Comparison of ENCODE assay signal across 18 mouse cellular contexts in the genomic region with DNA sequence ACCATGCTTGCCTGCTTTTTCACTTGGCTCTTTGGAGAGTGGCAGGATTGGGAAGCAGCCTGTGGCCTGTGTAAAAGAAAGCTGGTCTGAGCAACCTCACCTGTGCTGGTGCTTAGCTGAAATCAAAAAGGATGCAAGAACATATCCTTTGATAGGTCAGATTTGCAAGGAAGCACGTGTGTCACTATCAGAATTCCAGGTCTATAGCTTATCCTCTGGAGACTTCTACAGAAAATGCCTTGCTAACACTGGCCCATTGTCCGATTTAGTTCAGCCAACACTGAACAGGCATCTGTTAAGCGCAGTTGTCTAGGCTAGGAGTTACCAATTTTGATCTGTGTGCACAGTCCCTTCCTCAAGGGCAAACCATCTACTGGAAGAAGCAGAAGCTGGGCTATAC.
DNase-seq lines count a peak whose midpoint lies in the region; ATAC-seq and TF ChIP-seq lines count a peak whose summit lies in the region.
"Had no signal": no experiment of that assay in that cellular context is flagged by ENCODE, and none has a peak within 500 bp of the region (broad histone marks: within the 10 kb centered on the region; RNA-seq: fewer than 3 reads in every experiment).

No protein-coding gene starts in this region.

- 50% methylated on average over 3 of the region's 3 CpGs for WGBS in hindbrain, embryonic 14.5 days
- WGBS in midbrain, postnatal 0 days: 51% methylated on average over 3 of the region's 3 CpGs

- no peak for ATAC-seq in hindbrain, embryonic 14.5 days (ENCODE audit: low FRiP score)
- no peak for ATAC-seq in midbrain, postnatal 0 days (ENCODE audit: low FRiP score)

- peak overlapping the region; percentile 94 for H3K27ac ChIP-seq in layer of hippocampus, adult 2 months
- peak overlapping the region; percentile 84 for H3K27ac ChIP-seq in hindbrain, embryonic 14.5 days
- peak overlapping the region; percentile 86 for H3K27ac ChIP-seq in midbrain, postnatal 0 days (ENCODE audit: low read depth, low read length)
- H3K27ac ChIP-seq: gastrocnemius, adult 2 months; kidney, postnatal 0 days; liver, embryonic 15.5 days; midbrain, embryonic 12.5 days; neural tube, embryonic 12.5 days had no signal

- no peaks in the 10 kb centered on the region for H3K27me3 ChIP-seq in hindbrain, embryonic 14.5 days (ENCODE audit: control insufficient read depth, insufficient read depth, low read length)
- no peaks in the 10 kb centered on the region for H3K27me3 ChIP-seq in midbrain, postnatal 0 days (ENCODE audit: insufficient read depth, low read length)
- H3K27me3 ChIP-seq: CH12.LX had no signal

- H3K9ac ChIP-seq in hindbrain, embryonic 14.5 days: peak overlapping the region; percentile 72
- H3K9ac ChIP-seq in midbrain, postnatal 0 days (replicated peaks; ENCODE audit: low read length, poor library complexity, severe bottlenecking): no peak overlapping the region
- H3K9ac ChIP-seq: liver, embryonic 15.5 days; midbrain, embryonic 12.5 days had no signal

- peak overlapping the region; percentile 88 for H3K4me2 ChIP-seq in hindbrain, embryonic 14.5 days (replicated peaks)
- H3K4me2 ChIP-seq in midbrain, postnatal 0 days (ENCODE audit: low read depth, low read length, poor library complexity, severe bottlenecking): peak overlapping the region; percentile 92
- H3K4me2 ChIP-seq: liver, embryonic 15.5 days had no signal

- intact Hi-C loops in left cerebral cortex, postnatal 4 days (cut with DNase I): loop anchor here (5.0 kb wide), 2 partner anchors 103 to 217 kb away; no protein-coding TSS in a partner anchor

- DNase-seq in embryo, embryonic 9.5 days (ENCODE audit: extremely low spot score): peak; percentile 5
- DNase-seq in embryo, embryonic 11 days: no peak
- DNase-seq in layer of hippocampus, adult 2 months (ENCODE audit: low spot score in 2 of 2): no peak
- no peak for DNase-seq in layer of hippocampus, adult 9-10 months (ENCODE audit: low spot score)
- DNase-seq in hindbrain, embryonic 14.5 days (ENCODE audit: low spot score): no peak
- DNase-seq in midbrain, postnatal 0 days (ENCODE audit: low spot score): no peak
- no peak for DNase-seq in liver
- no peak for DNase-seq in left cerebral cortex, postnatal 4 days
- DNase-seq: adrenal gland, postnatal 10 days; gastrocnemius, adult 2 months; heart, postnatal 14 days; retina, postnatal 1 day; spleen, adult 18-20 months had no signal

- no peaks in the 10 kb centered on the region; the same call in 1 of the 2 replicates for H3K36me3 ChIP-seq in hindbrain, embryonic 14.5 days (replicated peaks; ENCODE audit: control insufficient read depth, insufficient read depth)
- 0 out of 2 replicates have a peak, but pooled peaks cover 3% of the 10 kb centered on the region for H3K36me3 ChIP-seq in midbrain, postnatal 0 days (ENCODE audit: insufficient read depth, low read length)
- H3K36me3 ChIP-seq: liver, embryonic 15.5 days; midbrain, embryonic 12.5 days; neural tube, embryonic 12.5 days had no signal

- no peak overlapping the region; the same call in 1 of the 2 replicates for H3K4me3 ChIP-seq in layer of hippocampus, adult 2 months
- peak overlapping the region; percentile 54 for H3K4me3 ChIP-seq in hindbrain, embryonic 14.5 days (replicated peaks; ENCODE audit: low read length)
- no peak overlapping the region for H3K4me3 ChIP-seq in midbrain, postnatal 0 days (ENCODE audit: low read depth, low read length)
- H3K4me3 ChIP-seq: liver, embryonic 15.5 days had no signal

- peaks cover 9% of the 10 kb centered on the region; the same call in 1 of the 2 replicates for H3K4me1 ChIP-seq in hindbrain, embryonic 14.5 days (replicated peaks; ENCODE audit: control insufficient read depth, insufficient read depth, low read length)
- 0 out of 2 replicates have a peak, but pooled peaks cover 3% of the 10 kb centered on the region for H3K4me1 ChIP-seq in midbrain, postnatal 0 days (ENCODE audit: insufficient read depth, low read length)

- no peak for TF ChIP-seq CTCF in layer of hippocampus, adult 2 months (conservative IDR thresholded peaks at IDR 0.05)
- TF ChIP-seq CTCF in midbrain, postnatal 0 days (IDR thresholded peaks at IDR 0.05): no peak

- no peaks in the 10 kb centered on the region for H3K9me3 ChIP-seq in hindbrain, embryonic 14.5 days (ENCODE audit: control insufficient read depth, low read length)
- no peaks in the 10 kb centered on the region for H3K9me3 ChIP-seq in midbrain, postnatal 0 days (ENCODE audit: low read length)
- H3K9me3 ChIP-seq: liver, embryonic 15.5 days; midbrain, embryonic 12.5 days; neural tube, embryonic 12.5 days had no signal
